Mouse (Mus musculus) spleen, postnatal 36 days (tissue): ENCODE measurements around the gene Sdk2.
A peak's percentile ranks its signal among the peaks of the same experiment; 100 is the strongest.

Source experiments
- DNase-seq, 2 experiments: peaks; one replicate each; pipeline ENCODE4 v3.0.0; 2022; ENCODE audit warnings: low spot score in 2 of 2, mixed read lengths in 1 of 2

Gene Sdk2

DNA sequence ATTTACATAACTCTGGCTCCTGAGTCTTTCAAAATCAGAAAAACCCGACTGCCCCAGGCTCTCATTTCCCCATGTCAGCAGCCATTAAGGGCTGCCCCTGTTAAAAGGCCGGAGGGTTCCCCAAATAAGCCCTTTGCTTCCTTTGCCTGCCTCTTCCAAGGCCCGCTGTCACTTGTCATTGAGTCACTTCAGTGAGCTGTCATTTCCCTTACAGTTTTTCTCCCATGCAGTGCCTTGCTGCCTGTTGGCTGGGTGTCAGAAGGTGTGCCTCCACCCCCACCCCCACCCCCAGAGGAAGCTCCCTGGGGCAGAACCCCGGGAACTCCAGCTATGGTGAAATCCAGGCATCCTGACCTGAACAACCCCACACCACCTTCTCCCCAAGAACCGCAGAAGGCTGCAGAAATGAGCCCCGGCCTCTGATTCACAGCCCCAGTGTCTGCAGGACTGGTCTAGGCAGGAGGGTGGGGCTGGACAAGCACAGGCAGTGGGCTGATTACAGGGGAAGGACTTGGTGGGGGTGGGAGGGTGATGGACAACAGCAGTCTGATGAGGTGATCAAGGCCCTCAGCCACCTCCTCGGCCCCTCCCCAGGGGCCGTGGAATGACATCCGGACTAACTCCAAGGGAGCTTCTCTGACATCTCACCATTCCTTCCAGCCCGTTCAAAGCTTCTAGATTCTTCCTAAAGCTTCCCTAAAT is 300.4 kb downstream of the Sdk2 start:
- no peak for DNase-seq

DNA sequence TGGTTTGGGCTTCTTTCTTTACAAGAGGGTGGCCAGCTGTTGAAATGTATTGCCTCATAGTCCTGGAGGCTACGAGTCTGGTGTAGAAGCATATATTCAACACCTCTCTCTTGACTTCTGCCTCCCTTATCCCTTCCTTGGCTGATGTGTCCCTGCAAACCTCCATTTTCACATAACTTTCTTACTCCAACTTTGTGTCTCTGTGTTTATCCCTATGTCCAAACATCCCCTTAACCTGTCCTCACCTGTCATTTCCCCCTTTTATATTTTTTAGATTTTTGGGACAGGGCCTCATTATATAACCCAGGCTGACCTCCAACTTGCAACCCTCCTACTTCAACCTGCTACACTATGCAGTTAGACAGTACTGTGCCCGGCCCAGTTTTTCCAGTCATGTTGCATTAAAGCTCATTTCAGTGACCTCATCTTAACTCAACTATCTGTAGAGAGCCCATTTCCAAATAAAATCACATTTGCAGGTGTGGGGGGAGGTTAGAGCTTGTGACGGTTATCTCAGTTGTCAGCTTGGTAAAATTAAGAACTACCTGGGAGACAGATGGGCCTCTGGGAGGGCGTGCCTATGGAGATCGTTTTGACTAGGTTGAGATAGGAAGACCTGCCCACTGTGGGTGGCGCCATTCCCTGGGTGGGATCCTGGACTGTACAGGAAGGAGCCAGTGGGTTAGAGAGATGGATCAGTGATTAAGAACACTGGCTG is 302.6 kb downstream of the Sdk2 start:
- no peak for DNase-seq

DNA sequence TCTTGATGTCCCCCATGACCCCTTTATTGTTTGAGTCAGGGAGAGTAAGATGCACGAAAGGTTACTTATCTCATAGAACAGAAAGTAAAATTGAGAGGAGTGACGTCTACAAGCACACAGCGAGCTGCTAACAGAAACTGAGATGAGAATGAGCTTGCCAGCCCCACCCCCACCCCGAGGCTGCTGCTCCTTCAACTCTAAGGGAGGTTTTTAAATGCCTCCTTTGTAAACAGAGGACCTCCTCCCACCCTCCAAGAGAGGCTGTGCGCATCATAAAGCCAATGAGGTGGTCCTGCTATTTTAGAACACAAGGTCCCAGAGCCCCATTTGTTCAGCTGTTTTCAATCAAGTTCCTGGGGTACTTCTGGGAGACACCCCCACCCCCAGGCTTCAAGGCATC is 303.4 kb downstream of the Sdk2 start:
- DNase-seq = no peak

DNA sequence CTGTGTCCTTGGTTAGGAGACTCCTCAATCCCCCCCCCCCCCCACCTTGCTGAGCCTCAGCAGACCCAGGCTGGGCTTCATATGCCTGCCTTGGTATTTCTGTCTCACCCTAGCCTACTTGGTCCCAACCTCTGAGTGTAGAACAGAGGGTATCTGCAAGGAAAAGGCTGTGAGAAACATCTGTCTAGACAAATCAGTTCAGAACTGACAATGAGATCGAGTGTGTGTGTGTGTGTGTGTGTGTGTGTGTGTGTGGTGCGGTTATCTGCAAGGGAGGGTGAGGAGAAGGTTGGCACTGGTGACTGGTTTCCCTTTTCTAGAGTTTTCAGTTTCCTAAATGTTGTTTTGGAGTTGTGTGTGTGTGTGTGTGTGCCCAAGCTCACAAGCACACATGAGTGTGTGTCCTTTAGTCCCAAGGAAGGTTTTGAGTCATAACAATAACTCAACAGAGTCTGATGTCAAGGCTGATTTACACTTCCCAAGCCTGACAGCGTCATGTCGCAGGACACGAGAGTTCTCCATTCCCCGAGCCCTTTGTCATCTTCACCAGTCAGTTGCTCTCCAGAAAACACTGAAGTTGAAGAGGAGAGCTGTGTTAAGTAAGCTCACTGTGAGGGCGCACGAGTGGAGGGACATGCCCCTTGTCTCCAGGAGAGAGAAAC is 304.6 kb downstream of the Sdk2 start:
- no peak for DNase-seq

DNA sequence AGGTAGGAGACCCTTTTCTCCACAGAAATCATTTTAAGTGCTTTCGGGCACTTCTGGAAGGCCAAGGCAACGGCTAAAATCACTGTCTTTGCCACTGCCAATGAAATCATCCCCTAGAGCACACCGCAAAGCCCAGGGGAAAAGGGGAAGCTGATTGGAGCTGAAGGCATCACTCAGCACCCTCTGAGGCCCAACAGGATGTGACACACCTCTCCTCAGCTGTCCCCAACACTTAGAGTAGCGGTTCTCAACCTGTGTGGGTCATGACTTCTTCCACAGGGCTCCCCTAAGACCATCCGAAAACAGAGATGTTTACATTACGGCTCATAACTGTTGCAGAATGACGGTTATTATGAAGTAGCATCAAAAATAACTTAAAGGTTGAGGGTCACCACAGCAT is 305.2 kb downstream of the Sdk2 start:
- peak in 1 of 2 experiments; percentile 41 for DNase-seq

- DNase-seq = no peak
Measured at GRCm38 (mm10) chr11:113760476-113760875, 306.4 kb downstream of the Sdk2 start.

GRCm38 (mm10) chr11:113758851-113759250 is 308.0 kb downstream of the Sdk2 start:
- no peak for DNase-seq

DNA sequence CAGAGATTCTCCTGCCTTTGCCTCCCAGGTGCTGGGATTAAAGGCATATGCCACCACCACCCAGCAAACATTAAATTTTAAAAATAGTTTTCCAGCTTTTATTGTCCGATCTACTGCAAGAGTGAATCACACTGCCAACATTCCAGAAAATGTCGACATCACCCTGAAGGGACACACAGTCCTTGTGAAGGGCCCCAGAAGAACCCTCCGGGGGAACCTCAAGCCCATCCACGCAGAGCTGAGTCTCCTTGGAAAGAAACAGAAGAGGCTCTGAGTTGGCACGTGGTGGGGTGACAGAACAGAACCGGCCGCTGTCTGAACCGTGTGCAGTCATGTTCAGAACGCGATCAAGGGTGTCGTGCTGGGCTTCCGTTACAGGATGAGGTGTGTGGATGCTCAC is 310.3 kb downstream of the Sdk2 start:
- DNase-seq = no peak

DNA sequence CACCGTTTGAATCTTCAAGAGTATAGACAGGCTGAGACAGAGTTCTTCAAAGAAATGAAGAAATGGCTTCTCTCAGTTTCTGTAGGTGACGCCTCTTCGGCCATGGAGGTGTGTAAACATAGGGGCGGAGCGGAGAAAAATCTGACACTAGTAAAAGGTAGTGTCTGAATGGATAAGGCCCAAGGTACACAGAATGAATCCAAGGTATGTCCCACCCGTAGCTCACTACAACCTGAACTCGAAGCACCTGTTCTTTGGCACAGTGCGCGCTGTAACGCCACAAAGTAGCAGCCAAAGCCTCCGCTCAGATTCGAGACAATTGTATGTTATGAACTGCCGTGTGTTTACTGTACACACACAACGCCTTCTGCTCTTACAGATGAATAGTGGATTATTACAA is 311.0 kb downstream of the Sdk2 start:
- DNase-seq = no peak

- DNase-seq = no peak
Measured at GRCm38 (mm10) chr11:113754845-113755244, 312.0 kb downstream of the Sdk2 start.

DNA sequence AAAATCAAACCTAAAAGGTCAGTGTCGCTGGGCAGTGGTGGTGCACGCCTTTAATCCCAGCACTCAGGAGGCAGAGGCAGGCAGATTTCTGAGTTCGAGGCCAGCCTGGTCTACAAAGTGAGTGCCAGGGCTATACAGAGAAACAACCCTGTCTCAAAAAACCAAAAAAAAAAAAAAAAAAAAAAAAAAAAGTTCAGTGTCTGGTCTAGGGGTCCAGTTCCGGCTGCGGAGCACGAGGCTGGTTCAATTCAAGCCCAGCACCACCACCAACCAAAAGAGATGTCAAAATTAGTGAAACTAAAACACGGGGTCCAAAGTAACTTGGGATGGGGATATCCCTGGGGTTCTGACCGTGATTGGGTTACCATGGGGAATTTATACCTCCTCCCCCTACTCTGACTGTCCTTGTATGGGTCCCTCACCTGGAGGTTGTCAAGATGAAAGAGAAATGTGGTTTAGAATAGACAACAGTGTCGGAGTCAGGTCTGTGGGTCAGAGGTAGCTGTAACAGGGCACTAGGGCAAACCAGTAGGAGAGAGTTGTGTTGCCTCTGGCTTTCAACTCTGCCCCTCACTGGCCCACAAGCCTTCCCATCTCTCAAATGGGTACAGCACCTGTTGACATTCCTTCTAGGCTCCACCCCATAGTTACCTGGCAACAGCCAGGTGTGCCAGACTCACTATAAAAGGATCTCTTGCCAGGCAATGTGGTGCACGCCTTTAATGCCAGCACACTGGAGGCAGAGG is 314.0 kb downstream of the Sdk2 start:
- DNase-seq = no peak

DNA sequence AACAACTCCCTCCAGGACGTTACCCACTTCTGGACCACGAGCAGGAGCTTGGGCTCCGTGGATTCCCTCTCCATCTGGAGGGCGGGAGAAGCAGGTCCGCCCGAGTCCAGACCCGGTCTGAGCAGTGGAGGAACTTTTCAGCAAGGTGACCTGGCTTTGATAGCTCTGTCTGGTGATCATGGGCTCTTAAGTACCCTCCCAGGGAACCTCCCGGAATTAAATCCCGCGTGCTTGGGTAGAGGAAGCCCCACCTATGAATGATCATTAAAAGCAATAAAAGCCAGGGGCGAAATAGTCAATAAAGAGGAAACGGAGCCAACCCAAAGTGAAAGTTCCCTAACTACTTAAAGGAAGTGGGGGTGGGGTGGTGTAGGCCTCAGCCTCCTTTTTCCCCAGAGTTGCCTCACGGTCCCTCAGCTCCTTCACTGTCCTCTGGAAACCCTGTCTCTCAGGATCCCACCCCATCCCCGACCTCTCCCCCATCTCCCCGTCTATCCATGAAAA is 314.6 kb downstream of the Sdk2 start:
- peak; percentile 23 to 46 for DNase-seq

GRCm38 (mm10) chr11:113751484-113752084 is 315.3 kb downstream of the Sdk2 start, which contains the start of gene Cdc42ep4:
Cdc42ep4 (minus strand) TSS chr11:113751881.
- peak; percentile 82 to 83 for DNase-seq

- DNase-seq = peak; percentile 60 to 70
Measured at GRCm38 (mm10) chr11:113750571-113751483, 316.0 kb downstream of the Sdk2 start.

DNA sequence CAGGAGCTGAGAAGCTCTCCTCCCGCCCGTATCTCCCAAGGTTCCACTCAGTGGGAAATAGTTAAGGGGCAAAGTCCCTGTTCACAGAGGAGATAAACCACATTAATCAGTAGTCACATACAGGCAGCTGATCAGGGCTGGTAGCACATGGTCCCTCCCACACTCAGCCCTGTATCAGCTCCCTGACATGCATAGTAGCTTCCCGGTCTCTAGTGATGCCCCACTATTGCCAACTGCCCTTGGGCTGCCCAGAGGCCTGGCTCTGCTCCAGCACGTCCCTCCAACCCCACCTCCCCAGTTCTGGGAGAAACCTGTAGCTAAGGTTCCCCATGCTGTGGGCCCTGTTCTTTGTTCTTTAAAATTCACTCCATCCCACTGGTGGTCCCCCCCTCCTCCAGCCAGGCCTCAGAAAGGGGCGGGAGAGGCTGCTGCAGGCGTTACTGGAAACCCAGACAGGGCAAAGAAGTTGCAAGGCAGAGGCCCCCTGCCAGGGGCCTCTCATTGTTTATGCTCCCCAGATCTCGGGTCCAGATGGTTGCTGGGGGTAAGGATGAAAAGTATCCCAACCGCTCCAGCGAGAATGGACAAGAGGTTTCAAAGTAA is 317.0 kb downstream of the Sdk2 start:
- peak; percentile 42 to 54 for DNase-seq

DNA sequence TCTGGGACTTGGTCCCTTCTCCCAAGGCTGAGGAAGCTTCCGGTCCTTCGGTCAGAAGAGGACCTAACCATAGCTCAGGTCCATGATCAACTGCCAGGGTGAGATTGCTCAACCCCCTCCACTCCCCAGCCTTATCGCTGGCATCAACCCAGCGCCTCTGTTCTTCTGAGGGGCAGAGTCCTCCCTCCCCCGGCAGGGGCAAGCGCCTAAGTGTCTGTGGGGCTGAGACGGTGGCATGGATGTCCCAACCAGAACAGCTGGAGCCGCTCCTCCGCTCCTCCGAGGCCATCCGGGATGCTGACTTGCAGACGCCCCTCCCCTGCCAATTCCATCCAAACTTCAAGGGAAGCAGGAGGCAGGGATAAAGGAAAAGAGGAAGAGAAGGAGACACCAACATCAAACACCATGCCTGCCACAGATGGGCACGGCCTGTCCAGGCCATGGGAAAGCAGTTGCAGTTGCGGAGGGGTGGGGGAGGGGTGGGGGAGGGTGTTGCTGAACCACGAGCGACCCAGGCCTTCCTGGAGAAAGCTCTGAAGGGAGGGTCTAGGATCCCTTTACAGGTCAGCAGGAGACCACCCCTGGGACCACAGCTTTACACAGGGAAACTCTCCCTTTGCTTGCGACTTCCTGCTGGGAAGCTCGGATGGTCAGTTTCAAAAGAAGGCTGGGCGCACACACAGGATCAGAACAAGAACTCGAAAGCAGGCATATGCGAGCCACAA is 317.9 kb downstream of the Sdk2 start:
- DNase-seq = peak; percentile 43 to 46

- no peak for DNase-seq
Measured at GRCm38 (mm10) chr11:113747725-113748380, 319.0 kb downstream of the Sdk2 start.

GRCm38 (mm10) chr11:113747056-113747455 is 319.8 kb downstream of the Sdk2 start:
- no peak for DNase-seq

GRCm38 (mm10) chr11:113745961-113746360 is 320.9 kb downstream of the Sdk2 start:
- no peak for DNase-seq
